Mouse (Mus musculus) c-Kit-positive CD71-positive TER-119-negative erythroid progenitor cells, embryonic 14.5 days (primary cell): ENCODE results near the gene Pced1b.
A peak's percentile ranks its signal among the peaks of the same experiment; 100 is the strongest.
"Not testable (repeated sequence)": the region's sequence is repeated elsewhere in the genome, so short reads cannot be mapped to it uniquely, and the experiment has no call there.

Source experiments
- DNase-seq: peaks from one replicate; pipeline ENCODE4 v3.0.0-alpha.2; 2013; ENCODE audit warnings: low read depth

Pced1b gene

DNA sequence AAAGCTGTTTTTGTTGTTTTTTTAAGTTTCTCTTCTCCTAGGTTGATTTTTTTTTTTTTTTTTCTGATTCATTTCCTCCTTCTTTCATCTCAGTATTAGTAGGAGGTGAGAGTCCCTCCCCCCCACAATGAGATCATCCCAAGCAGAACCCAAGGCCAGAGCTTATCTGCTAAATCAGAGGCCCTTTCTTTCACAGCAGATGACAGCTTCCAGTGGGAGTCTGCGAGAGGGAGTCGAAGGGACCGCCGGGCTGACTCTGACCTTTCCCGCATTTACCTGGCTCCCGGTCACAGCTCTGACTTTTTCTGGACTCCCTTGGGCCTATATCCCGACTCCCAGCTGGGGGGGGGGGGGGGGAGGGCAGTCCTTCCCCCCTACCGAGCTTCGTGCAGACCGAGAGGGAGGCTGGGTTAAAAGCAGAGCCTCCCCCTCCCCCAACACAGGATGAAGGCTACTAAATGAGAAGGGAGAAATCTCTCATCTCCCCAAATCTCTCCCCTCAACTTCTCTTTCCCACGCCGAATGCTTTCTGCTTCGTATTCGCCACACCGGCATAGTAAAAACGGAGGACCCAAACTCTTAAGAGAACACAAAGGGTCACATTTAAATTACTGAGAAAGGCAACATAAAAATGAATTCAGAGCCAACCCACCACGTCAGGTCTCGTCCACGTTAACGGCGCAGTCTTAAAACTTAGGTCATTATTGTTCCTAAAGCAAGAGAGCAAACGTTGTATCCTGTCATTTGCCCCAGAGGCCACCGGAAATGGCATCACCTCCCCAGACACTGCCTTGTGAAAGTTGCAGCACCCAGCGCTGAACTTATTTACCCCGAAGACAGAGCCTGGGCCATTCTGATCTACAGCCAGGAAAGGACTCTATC, 126.5 kb downstream of the Pced1b start:
- no peak for DNase-seq

- DNase-seq: no peak
Measured at GRCm38 (mm10) chr15:97374085-97374844, 127.4 kb downstream of the Pced1b start.

DNA sequence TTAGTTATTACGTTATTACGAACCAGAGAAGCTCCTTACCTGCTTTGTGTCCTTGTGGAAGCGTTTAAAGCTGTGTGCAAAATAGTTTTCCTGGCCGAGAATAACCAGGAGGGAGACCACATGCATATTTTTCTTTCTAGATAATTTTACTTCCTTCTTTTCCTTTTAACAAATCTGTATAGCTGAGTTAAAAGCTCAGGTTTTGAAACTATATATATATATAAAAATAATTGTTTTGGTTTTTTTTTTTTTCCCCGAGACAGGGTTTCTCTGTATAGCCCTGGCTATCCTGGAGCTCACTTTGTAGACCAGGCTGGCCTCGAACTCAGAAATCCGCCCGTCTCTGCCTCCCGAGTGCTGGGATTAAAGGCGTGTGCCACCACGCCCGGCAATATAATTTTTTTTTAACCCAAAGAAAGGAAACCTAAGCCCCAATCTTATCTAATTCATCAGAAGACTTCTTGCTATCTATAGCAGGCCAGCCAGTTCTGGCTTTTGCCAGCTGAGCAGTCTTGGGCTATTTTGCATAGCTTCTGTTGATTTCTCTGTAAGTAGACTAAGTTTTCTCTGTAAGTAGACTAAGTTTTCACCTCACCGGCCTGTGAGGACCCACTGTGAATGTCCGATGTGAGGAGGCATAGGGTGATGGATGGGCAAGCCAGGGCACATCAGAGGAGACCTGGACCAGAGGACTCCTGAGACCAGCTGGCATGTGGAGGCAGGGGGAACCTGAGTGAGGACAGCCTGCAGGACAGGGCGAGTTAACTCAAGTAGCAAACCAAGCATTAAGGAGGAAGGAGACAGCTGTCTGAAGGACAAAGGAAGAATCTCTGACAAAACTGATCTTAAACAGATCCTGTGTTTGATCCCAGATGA, 128.2 kb downstream of the Pced1b start:
- no peak for DNase-seq

DNA sequence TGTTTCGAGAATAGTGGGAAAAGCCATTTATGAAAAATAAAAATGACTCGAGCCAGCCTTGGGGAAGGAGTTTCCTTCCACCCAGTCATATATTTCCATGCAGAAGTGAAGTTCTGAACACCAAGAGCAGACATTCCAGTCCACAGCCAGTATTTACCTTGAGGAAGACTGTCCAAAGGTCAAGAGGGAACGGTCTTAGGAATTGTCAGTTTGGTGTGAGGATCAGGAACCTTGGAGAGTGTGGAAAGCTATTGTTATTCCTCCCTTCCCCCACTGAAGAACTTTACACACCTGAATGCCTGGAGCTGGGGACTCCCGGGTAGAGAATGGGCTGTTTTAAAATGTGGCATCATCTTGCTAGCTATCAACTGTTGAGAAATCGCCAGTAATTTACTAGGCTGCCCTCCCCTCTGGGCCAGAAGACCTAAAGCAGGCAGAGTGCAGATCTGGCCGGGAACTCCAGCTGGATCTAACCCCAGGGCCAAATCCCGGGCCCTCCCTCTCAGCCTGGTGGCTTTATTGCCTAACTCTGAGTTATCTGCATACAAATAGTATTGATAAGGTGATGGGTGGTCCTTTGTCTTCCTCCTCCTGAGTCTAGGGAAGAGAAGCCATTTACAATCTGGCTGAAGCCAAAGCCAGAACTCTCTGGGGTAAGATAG, 129.3 kb downstream of the Pced1b start:
- DNase-seq: no peak

DNA sequence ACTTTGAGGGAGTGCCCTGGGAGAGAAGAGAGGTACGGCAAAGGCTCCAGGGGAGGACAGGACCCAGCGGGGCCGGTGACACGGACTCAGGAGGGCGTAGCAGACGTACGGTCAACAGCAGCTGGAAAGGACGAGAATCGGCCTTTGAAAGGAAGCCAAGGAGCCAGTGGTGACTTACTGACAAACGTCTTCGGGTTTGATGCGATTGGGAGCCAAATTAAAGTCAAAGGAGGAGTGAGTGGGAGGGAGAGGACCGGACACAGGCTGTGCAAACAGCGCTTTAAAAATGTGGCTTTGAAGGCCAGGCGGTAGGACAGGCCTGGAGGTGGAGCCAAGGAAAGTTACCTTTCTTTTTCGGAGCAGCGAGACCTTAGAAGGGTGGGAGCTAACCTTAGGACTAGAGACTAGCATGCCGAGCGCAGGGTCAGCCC, 129.9 kb downstream of the Pced1b start:
- DNase-seq: no peak

- no peak for DNase-seq
Measured at GRCm38 (mm10) chr15:97378061-97378460, 131.2 kb downstream of the Pced1b start.

DNA sequence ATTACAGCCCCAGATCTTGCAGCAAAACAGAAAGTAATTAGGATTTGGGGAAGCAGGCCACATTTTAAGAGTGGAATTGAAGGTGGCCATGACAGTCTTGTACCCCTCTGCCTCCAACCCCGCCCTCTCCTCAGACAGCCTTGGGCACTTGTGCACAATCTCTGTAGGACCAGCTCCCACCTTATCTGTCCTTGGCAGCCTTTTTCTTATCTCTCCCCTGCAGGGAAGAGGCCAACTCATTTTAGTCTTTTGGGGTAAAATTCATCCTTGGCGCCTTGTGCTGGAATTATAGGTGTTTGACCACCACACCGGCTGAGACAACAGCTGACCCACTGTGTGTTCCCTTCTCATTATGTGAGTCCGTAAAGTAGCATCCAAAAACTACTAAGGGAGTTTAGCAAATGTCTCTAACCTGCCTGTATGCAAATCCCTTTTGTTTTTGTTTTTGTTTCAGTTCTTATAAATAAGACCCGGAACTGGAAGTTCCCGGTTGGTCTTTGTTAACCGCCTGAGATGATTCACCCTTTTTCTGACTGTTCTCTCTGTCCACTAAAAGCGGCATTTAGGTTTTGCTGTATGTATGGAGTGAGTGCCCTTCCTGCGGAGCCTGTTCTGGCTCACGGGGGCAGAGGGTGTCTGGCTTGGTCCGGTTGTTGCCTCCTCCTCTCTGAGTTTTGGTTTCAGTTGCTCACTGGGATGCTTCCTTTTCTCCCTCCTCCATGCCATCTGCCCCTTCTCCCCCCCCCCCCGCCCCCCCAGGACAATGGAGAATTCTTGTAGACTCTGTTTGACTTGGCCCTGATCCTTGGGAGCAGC, 132.8 kb downstream of the Pced1b start:
- peak; percentile 73 for DNase-seq

GRCm38 (mm10) chr15:97382567-97382966, 135.7 kb downstream of the Pced1b start:
- DNase-seq: no peak

- DNase-seq: no peak
Measured at GRCm38 (mm10) chr15:97383523-97384141, 136.7 kb downstream of the Pced1b start.

DNA sequence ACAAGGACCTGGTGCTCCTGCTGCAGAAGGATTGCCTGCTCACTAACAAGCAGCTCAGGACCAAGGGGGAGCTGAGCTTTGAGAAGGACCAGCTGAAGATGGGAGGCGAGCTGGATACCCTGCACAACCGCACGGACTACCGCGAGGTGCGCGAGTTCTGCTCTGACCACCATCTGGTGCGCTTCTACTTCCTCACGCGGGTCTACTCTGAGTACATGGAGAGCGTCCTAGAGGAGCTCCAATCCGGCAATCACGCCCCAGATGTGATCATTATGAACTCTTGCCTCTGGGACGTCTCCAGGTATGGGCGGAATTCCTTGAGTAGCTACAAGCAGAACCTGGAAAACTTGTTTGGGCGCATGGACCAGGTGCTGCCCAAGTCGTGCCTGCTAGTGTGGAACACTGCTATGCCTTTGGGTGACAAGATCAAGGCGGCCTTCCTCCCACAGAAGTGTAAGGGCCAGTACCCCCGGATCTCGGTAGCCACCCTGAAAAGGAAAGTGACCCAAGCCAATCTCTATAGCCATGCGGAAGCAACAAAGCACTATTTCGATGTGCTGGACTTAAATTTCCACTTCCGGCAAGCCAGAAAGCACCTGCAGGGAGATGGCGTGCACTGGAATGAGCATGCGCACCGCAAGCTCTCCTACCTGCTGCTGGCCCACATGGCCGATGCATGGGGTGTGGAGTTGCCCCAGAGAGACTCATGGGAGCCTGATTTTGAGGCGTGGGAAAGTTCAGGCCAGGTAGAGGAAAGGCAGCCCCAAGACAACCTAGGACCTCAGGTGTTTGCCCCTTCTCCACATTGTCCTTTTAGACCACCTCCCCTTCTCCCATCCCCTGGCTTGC, 137.5 kb downstream of the Pced1b start:
- DNase-seq: no peak

- not testable (repeated sequence) for DNase-seq
Measured at GRCm38 (mm10) chr15:97385174-97385573, 138.3 kb downstream of the Pced1b start.

DNA sequence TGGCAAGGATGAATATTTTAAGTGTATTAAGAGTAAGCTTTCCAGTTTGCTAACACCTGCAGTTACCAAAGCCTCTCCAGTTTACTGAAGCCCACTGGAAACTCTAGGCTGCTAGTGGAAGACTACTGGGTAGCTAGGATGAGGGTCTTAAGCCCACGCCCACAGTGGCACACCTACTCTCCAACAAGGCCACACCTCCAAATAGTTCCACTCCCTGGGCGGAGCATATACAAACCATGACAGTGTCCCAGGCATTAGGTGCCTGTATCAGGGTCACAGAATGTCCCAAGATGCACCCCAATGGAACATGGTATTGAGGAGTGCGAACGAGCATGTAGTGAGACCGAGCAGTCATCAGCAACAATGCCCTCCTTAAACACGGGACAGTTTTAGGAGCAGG, 140.9 kb downstream of the Pced1b start:
- no peak for DNase-seq

GRCm38 (mm10) chr15:97389577-97389976, 142.7 kb downstream of the Pced1b start:
- DNase-seq: no peak

DNA sequence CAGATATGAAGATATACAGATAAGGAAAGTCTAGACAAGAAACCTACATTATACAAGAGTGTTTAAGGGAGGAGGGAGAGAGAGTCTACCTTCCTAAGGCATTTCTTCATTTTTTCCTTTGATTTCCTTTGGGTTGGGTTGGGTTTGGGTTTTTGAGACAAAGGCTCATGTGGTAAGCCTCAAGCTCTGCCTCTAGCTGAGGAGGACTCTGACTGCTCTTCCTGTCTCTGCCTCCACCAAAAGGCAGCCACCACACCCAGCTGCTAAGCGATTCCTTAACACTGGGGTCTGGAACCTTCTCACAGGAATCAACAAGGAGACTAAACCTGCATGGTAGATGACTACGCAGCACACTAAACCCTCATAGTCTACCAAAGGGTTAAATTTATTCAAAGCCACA, 143.9 kb downstream of the Pced1b start:
- DNase-seq: no peak

- DNase-seq: no peak
Measured at GRCm38 (mm10) chr15:97391436-97391835, 144.5 kb downstream of the Pced1b start.

DNA sequence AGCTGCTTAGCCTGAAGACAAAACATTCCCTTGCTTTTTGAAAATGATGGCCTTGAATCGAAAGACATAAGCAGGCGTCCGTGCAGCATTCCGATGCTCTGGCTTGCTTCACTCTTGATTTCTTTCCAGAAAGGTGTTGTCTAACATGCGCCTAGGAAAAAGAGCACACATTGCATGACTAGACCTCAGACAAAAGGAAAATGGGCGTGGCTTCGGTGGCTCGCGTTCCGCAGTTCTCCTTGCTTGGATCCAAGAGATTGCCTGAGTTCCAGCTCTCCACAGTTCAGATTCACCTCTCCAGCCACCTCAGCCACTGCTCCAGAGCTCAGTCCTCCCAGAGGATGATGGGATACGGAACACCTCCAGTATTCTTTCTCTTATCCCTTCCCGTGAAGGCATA, 147.7 kb downstream of the Pced1b start:
- no peak for DNase-seq

DNA sequence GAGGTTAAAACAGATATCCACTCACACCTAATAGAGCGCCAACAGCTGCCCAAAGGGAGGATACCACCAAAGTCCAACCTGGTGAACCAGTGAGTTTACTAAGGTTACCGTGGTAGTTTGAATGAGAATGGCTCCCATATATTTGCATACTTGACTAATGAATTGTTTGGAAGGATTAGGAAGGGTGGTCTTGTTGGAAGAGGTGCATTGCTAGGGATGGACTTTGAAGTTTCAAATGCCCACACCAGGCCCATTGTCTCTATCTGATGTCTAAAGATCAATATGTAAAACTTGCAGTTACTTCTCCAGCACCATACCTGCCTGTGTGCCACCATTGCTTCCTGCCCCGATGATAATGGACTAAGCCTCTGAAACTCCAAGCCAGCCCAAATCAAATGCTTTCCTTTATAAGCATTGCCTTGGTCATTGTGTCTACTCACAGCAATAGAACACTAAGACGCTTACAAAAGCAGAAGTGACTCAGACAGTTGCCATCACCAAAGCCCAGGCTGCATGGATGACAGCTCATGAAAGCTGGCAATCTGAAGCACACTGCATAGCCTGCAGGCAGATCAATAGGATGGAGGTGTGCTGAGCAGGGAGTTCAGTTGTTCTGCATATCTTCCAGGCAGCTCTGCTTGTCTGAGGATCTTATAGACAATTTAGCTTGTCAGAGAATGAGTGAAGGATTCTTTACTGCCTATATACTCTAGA, 149.8 kb downstream of the Pced1b start:
- DNase-seq: no peak

GRCm38 (mm10) chr15:97397793-97398192, 150.9 kb downstream of the Pced1b start:
- DNase-seq: no peak

GRCm38 (mm10) chr15:97400866-97401265, 154.0 kb downstream of the Pced1b start:
- no peak for DNase-seq
